Mouse (Mus musculus): ENCODE measurements around the gene Metap2.

DNA sequence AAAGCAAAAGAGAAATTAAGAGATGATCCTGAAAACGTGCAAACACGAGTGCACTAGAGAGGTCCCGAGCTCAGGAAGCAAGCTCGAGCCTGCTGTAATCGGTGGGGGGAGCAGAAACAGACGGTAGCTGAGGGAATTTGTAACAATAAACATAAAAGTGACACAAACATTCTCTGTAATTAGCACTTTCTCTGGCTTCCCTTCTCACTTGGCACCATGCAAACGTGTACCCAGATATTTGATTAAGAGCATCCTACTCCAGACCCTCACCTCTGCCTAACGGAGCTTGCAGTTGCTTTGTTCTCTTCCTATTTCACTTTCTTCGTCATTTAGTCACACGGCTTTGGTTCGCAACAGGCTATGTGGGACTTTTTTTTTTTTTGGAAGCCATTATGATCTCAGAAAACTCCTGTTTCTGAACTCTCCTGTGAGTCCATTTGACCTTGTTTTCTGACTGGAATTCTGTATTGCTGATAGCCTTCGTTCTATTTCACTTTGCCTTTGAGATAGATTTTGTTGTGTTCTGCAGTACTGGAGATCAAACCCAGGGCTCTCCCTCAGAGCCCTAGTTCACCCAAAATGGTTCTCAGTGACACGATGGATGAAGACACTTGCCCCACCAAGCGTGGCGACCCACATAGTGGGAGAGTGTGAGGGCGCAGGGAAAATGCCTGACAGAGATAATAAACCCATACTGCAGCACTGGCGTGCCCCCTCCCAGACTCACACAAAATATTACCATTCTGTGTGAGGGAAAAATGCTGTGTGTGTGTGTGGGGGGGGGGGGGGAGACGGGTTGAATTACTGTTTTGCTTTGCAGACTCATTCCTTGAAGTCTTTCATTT, 64.9 kb downstream of the Metap2 start:
- TF ChIP-seq POLR2A (IDR thresholded peaks at IDR 0.05; ENCODE audit: borderline replicate concordance, control insufficient read depth, low read depth, low read length) (no peak), CTCF (IDR thresholded peaks at IDR 0.05; ENCODE audit: control insufficient read depth, insufficient read depth, low read length) (no peak)
